Mouse (Mus musculus) cerebellum, adult 2 months (tissue): ENCODE measurements at regions not wholly inside any gene's neighbourhood (a gene's known extent, or its start where the extent isn't known, plus 50 kb on each side); places are given as distances from the start of the nearest gene placed in this dataset.

ENCODE experiments used
- DNase-seq, 2 experiments: peaks; one replicate each; pipeline ENCODE4 v3.0.0; 2021
- H3K27ac ChIP-seq: fragments of 200-500 bp; 2 replicates; pipeline ENCODE4 v1.5.1; 2012; ENCODE audit warnings: low read length, control low read depth, inconsistent platforms; ENCODE audit not compliant: insufficient read depth
- H3K27me3 ChIP-seq: fragments of 200-500 bp; 2 replicates; pipeline ENCODE4 v1.6.1; 2012; ENCODE audit warnings: inconsistent platforms, mild to moderate bottlenecking, low read length, moderate library complexity; ENCODE audit not compliant: control insufficient read depth, insufficient read depth
- H3K4me1 ChIP-seq: fragments of 200-500 bp; 2 replicates; pipeline ENCODE4 v1.6.1; 2011; ENCODE audit warnings: low read length; ENCODE audit not compliant: control insufficient read depth, insufficient read depth
- H3K4me3 ChIP-seq: fragments of 200-500 bp; replicated peaks from 2 replicates; pipeline ENCODE3; 2011; ENCODE audit warnings: mild to moderate bottlenecking, low read depth, low read length, control low read depth; ENCODE audit not compliant: insufficient read depth
- CTCF ChIP-seq: fragments of 200-500 bp; IDR thresholded peaks from 2 replicates; pipeline ENCODE4 v1.5.1; 2011; ENCODE audit warnings: low read depth, mild to moderate bottlenecking, control low read depth, low read length, moderate library complexity, borderline replicate concordance; ENCODE audit not compliant: insufficient read depth
- POLR2A ChIP-seq: fragments of 200-500 bp; IDR thresholded peaks from 2 replicates; pipeline ENCODE4 v1.6.1; 2011; ENCODE audit warnings: low read length, control low read depth, borderline replicate concordance; ENCODE audit not compliant: insufficient read depth
- WGBS: fragments of 180-500 bp; shearing (Covaris S2); methylation state at CpG from one replicate; pipeline ENCODE4 v1.1.7; 2018; 5-methylcytosine and 5-hydroxymethylcytosine counted together

DNA sequence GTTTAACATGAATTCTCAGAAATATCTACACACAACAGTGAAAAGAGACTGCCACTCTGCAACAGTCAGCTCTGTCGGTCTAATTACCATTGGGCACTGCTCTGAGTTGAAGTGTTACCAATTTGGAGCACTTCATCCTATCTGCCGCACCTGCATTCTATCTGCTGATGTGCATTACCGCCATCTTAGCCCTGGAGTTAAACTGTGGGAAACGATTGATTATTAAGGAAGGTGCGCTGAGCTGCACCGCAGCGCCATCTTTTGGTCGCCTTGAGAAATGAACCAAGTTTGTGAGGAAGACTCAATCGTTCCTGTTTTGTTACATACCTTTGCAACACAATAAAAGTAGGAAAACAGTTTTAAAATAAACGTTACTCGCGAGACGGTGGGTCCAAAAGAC lies 110.5 kb downstream of the Rergl start:
- Histone ChIP-seq H3K27me3 (no peaks in the 10 kb centered on the region), H3K4me3 (no peak overlapping the region), H3K4me1 (no peaks in the 10 kb centered on the region), H3K27ac (no peak overlapping the region)
- TF ChIP-seq CTCF (peak; percentile 49), POLR2A (no peak)
- 8% methylated on average over 13 of the region's 13 CpGs for WGBS
- peak in 1 of 2 experiments; percentile 8 for DNase-seq

DNA sequence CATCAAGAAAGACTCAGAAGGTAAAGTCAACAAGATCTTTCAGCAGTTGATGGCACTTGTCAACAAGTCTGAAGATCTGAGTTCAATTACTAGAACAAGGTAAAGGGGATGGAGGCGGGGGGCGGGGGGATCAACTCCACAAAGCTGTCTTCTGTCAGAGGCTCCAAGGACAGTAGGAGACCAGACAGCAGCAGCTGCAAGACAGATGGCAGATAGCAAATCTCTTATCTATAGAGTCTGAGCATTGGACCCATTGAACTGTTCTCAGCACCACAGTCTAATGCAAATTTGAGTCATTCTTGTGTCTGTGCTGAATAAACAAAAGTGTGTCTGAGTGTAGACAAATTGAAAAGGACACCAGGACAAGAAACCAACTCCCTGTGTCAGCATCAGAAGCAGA lies 150.8 kb downstream of the Rergl start:
- TF ChIP-seq CTCF: no peak
- no peak for TF ChIP-seq POLR2A

DNA sequence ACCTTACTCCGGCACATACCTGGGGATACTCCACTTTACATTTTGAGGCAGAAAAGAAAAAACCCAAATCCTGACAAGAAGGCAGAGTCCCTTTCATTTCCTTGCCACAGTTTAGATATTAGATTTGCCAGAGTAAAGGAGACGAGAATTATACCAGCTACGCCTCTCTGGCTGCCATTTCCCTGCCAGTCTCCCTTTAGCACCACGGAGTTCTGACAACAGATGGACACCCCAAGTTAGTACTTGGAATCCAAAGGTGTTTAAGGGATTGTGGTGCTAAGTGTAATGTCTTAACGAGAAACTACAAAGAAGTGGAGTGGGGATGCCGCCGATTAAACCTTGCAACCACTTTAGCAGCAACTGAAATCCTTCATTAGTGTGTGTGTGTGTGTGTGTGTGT lies 176.6 kb downstream of the Rergl start:
- no peaks in the 10 kb centered on the region for H3K4me1 ChIP-seq
- DNase-seq: no peak
- no peak overlapping the region for H3K27ac ChIP-seq
- no peak overlapping the region for H3K4me3 ChIP-seq
- 86% methylated on average over 7 of the region's 7 CpGs for WGBS
- H3K27me3 ChIP-seq: no peaks in the 10 kb centered on the region
- TF ChIP-seq POLR2A (no peak), CTCF (no peak)

More for the DNA sequence above, 150.8 kb downstream of the Rergl start:
- H3K4me1 ChIP-seq: no peaks in the 10 kb centered on the region
- 93% methylated on average over 2 of the region's 2 CpGs for whole genome bisulfite sequencing
- no peak overlapping the region for H3K4me3 ChIP-seq
- no peak for DNase-seq
- no peak overlapping the region for H3K27ac ChIP-seq
- no peaks in the 10 kb centered on the region for H3K27me3 ChIP-seq

DNA sequence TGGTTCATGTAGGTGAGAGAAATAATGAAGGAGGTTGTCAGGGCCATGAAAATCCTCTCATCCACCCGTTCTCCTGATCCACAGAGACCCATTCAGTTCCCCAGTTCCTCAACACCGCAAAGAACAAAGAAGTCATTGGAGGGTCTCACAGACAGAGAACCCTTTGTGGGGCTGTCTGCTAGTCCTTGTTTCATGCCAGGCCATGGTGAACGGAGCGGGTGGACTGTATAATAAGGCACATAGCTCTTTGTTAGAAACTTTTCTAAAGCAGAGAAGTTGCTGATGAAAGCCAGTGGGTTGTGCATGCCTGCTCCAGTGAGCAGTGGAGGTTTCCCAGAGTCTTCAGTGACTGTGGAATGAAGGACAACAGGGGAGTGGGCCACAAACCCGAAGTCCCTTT lies 194.1 kb downstream of the Rergl start:
- Histone ChIP-seq H3K4me3 (no peak overlapping the region), H3K27me3 (no peaks in the 10 kb centered on the region), H3K27ac (no peak overlapping the region), H3K4me1 (no peaks in the 10 kb centered on the region)
- WGBS: 8% methylated on average over 5 of the region's 5 CpGs
- DNase-seq: peak in 1 of 2 experiments; percentile 4
- TF ChIP-seq POLR2A (no peak), CTCF (no peak)

DNA sequence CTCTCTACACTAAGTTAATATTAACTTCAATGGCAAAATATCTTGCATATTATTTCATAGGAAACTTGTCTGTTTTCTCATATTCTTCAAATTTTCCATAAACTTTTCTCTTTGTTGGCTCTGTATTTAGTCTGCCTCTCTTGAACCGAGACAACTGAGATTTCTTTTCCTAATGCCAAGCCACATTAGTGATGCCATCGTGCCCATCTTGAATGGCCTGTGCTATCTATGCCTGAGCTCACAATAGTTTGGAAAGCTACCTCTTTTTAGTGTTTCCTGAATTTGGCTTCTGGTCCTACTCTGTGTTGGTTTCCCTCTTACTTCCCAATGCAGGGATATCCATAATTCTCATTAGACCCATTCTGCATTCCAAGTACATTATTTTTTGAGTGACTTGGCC lies 197.5 kb downstream of the Rergl start:
- TF ChIP-seq POLR2A (no peak), CTCF (no peak)
- H3K27ac ChIP-seq: no peak overlapping the region
- DNase-seq: no peak
- no peaks in the 10 kb centered on the region for H3K4me1 ChIP-seq
- no peak overlapping the region for H3K4me3 ChIP-seq
- WGBS: 15% methylated on average over 2 of the region's 2 CpGs
- H3K27me3 ChIP-seq: no peaks in the 10 kb centered on the region

DNA sequence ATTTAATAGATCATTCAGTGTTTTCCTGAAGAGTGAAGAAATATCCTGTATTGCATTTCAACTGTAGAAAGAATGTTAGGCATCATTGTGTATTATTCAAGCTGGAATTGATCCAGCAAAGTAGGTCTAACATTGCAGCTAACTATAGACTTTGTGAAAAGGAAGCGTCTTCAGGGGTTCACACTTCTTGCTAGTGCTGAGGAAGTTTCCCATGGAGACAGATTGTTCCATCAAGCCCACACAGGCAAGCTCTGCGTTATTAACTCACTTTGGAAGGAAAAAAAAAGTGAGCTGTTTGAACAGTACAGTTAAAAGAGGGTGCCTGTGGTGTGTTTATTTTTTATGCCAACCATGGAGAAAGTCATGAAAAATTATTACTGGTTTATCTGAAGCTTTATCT lies 206.1 kb downstream of the Rergl start:
- TF ChIP-seq CTCF (no peak), POLR2A (no peak)
- 28% methylated on average over 2 of the region's 2 CpGs for WGBS
- no peak for DNase-seq
- no peaks in the 10 kb centered on the region for H3K27me3 ChIP-seq
- H3K4me3 ChIP-seq: no peak overlapping the region
- H3K27ac ChIP-seq: no peak overlapping the region
- H3K4me1 ChIP-seq: no peaks in the 10 kb centered on the region

DNA sequence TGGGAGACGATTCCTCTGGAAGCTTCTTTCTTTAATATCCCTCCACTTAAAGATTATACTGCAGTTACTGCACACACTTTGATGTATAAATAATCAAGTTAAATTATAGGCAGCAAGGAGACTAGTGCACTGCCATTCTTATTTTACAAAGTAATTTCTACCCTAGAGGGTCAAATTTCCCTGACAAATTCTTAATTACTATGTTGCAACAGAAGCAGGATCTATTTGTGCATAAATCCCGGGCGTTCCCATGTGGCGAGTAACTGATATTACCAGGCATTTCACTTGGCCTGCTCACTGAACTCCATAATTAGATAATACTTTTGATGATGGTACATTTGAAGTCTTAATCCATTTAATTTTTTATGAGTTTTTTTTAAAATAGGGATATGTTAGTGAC lies 222.7 kb downstream of the Rergl start:
- no peaks in the 10 kb centered on the region for H3K4me1 ChIP-seq
- H3K27ac ChIP-seq: no peak overlapping the region
- TF ChIP-seq CTCF: no peak
- TF ChIP-seq POLR2A: no peak
- H3K27me3 ChIP-seq: no peaks in the 10 kb centered on the region
- no peak for DNase-seq
- WGBS: 86% methylated on average over 4 of the region's 4 CpGs
- no peak overlapping the region for H3K4me3 ChIP-seq

DNA sequence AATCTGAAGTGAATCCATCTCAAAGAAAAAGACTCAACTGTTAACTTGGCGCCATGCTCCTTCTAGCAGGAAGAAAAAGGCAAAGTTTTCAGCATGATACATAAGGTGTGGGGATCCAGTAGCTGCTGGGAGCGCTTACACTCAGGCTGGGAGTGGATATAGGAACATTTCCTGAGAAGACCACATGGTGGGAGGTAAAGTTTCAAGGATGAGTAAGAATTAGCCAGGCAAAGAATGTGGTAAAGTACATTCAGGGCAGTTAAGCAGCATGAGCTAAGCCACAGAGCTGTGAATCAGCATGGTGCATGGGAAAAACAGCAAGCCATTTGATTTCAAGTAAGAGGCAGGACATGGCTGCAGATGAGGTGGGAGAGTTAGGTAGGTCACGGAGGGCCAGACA lies 226.3 kb downstream of the Rergl start:
- DNase-seq: no peak
- WGBS: 74% methylated on average over 3 of the region's 3 CpGs
- TF ChIP-seq CTCF: no peak
- no peak for TF ChIP-seq POLR2A
- Histone ChIP-seq H3K27ac (no peak overlapping the region), H3K4me1 (no peaks in the 10 kb centered on the region), H3K4me3 (no peak overlapping the region), H3K27me3 (no peaks in the 10 kb centered on the region)

DNA sequence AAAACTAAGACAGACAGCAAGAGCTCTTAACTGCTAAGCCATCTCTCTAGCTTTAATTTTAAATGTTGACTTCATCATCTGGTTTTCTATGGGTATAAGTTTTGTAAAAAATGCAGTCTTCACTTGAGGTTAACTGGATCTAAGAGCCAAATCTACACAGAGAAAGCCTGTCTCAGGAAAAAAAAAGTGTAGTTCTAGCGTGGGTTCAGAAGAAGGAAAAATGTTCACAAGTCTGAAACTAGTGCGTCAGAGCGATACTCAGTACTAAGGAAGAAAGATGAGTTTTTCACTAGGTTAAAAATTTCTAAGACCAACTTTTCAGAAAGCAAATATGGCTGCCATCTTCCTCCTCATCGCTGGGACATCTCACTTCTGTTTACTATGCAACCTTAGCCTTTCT lies 248.1 kb downstream of the Rergl start:
- Histone ChIP-seq H3K27ac (no peak overlapping the region), H3K4me1 (no peaks in the 10 kb centered on the region), H3K27me3 (no peaks in the 10 kb centered on the region; the same call in 1 of the 2 replicates), H3K4me3 (no peak overlapping the region)
- WGBS: 97% methylated on average over 4 of the region's 4 CpGs
- TF ChIP-seq CTCF (no peak), POLR2A (no peak)
- no peak for DNase-seq
